Mouse (Mus musculus) E14TG2a.4 (cell line): ENCODE data around the gene Fam163b.

Experiments
- CTCF ChIP-seq: conservative IDR thresholded peaks from 2 replicates; pipeline ENCODE4 v1.5.1; 2014; ENCODE audit warnings: low read length
- POU5F1 ChIP-seq: IDR thresholded peaks from 2 replicates; pipeline ENCODE4 v1.6.1; 2014; ENCODE audit warnings: low read length, borderline replicate concordance

- TF ChIP-seq CTCF (no peak), POU5F1 (no peak)
Measured at GRCm38 (mm10) chr2:27074804-27075203, 67.5 kb downstream of the Fam163b start.
